Mouse (Mus musculus) MEL (cell line): ENCODE data around the gene Dusp22. TPM values are rescaled to one million over a fixed set of nuclear protein-coding genes. Genes with fewer than 3 reads are reported as not detected.

Experiments used
- DNase-seq: peaks from one replicate; pipeline ENCODE4 v3.0.0; 2011; ENCODE audit warnings: low read depth, low spot score
- H3K27ac ChIP-seq: 2 replicates; pipeline ENCODE4 v1.5.1; 2012; ENCODE audit warnings: low read depth, mild to moderate bottlenecking, control low read depth, low read length, moderate library complexity; ENCODE audit not compliant: control insufficient read depth
- H3K27me3 ChIP-seq, 2 experiments: fragments of 150-350 bp in 1 of 2; sonication (generic) in 1 of 2; 2 replicates each; pipeline ENCODE4 v1.6.1; 2012; ENCODE audit warnings: low read length in 2 of 2, mild to moderate bottlenecking in 2 of 2, improper control_type of control experiment in 1 of 2, moderate library complexity in 1 of 2; ENCODE audit not compliant: insufficient read depth in 2 of 2, control insufficient read depth in 1 of 2
- H3K36me3 ChIP-seq, 2 experiments: 2 replicates each; pipeline ENCODE4 v1.6.1; 2012 to 2014; ENCODE audit warnings: low read length in 2 of 2, improper control_type of control experiment in 1 of 2, inconsistent platforms in 1 of 2, mild to moderate bottlenecking in 1 of 2; ENCODE audit not compliant: insufficient read depth in 2 of 2, control insufficient read depth in 1 of 2
- H3K4me1 ChIP-seq, 2 experiments: fragments of 150-350 bp in 1 of 2; sonication (generic) in 1 of 2; 2 replicates each; pipeline ENCODE4 v1.6.1; 2012; ENCODE audit warnings: low read length in 2 of 2, improper control_type of control experiment in 1 of 2, mild to moderate bottlenecking in 1 of 2; ENCODE audit not compliant: insufficient read depth in 2 of 2, control insufficient read depth in 1 of 2
- H3K4me3 ChIP-seq, 2 experiments: fragments of 150-350 bp in 1 of 2; sonication (generic) in 1 of 2; 2 replicates each; pipeline ENCODE4 v1.5.1; 2012; ENCODE audit warnings: low read depth in 2 of 2, low read length in 2 of 2, mild to moderate bottlenecking in 2 of 2, moderate library complexity in 2 of 2, control low read depth in 1 of 2, improper control_type of control experiment in 1 of 2; ENCODE audit not compliant: control insufficient read depth in 1 of 2, insufficient read depth in 1 of 2
- H3K79me2 ChIP-seq: 2 replicates; pipeline ENCODE4 v1.6.1; 2012; ENCODE audit warnings: mild to moderate bottlenecking, low read length, moderate library complexity; ENCODE audit not compliant: control insufficient read depth, poor library complexity, insufficient read depth
- H3K9ac ChIP-seq: 2 replicates; pipeline ENCODE4 v1.6.1; 2012; ENCODE audit warnings: low read depth, mild to moderate bottlenecking, control low read depth, low read length, moderate library complexity; ENCODE audit not compliant: control insufficient read depth, poor library complexity, severe bottlenecking
- H3K9me3 ChIP-seq: fragments of 150-350 bp; sonication (generic); replicated peaks from 2 replicates; pipeline ENCODE4 v1.6.1; 2012; ENCODE audit warnings: mild to moderate bottlenecking, low read length, improper control_type of control experiment, moderate library complexity; ENCODE audit not compliant: insufficient read depth
- CHD1 ChIP-seq: IDR thresholded peaks from 2 replicates; pipeline ENCODE4 v1.6.1; 2012; ENCODE audit warnings: low read depth, mild to moderate bottlenecking, inconsistent platforms, low read length, improper control_type of control experiment
- ELF1 ChIP-seq: IDR thresholded peaks from 2 replicates; pipeline ENCODE4 v1.6.1; 2014; ENCODE audit warnings: low read depth, mild to moderate bottlenecking, inconsistent platforms, low read length, improper control_type of control experiment, moderate library complexity
- EP300 ChIP-seq, 2 experiments: IDR thresholded peaks; 2 replicates each; pipeline ENCODE4 v1.6.1; 2011; ENCODE audit warnings: improper control_type of control experiment in 2 of 2, low read length in 2 of 2, low read depth in 1 of 2, mild to moderate bottlenecking in 1 of 2
- ETS1 ChIP-seq: IDR thresholded peaks from 2 replicates; pipeline ENCODE4 v1.6.1; 2012; ENCODE audit warnings: low read depth, mild to moderate bottlenecking, inconsistent platforms, low read length, improper control_type of control experiment, moderate library complexity
- GABPA ChIP-seq: IDR thresholded peaks from 2 replicates; pipeline ENCODE4 v1.6.1; 2012; ENCODE audit warnings: low read depth, mild to moderate bottlenecking, inconsistent platforms, low read length, improper control_type of control experiment, moderate library complexity
- GATA1 ChIP-seq: IDR thresholded peaks from 2 replicates; pipeline ENCODE4 v1.6.1; 2011; ENCODE audit warnings: low read depth, low read length, improper control_type of control experiment
- HCFC1 ChIP-seq: IDR thresholded peaks from 2 replicates; pipeline ENCODE4 v1.6.1; 2012; ENCODE audit warnings: low read depth, mild to moderate bottlenecking, inconsistent platforms, low read length, improper control_type of control experiment, moderate library complexity
- JUND ChIP-seq: IDR thresholded peaks from 2 replicates; pipeline ENCODE4 v1.6.1; 2011; ENCODE audit warnings: low read depth, mild to moderate bottlenecking, improper control_type of control experiment, low read length
- KAT2A ChIP-seq: conservative IDR thresholded peaks from 2 replicates; pipeline ENCODE4 v1.6.1; 2012; ENCODE audit warnings: low read depth, low read length, improper control_type of control experiment, inconsistent platforms
- MAFK ChIP-seq: IDR thresholded peaks from 2 replicates; pipeline ENCODE4 v1.6.1; 2011; ENCODE audit warnings: low read depth, mild to moderate bottlenecking, low read length, improper control_type of control experiment, borderline replicate concordance
- MAX ChIP-seq: IDR thresholded peaks from 2 replicates; pipeline ENCODE4 v1.6.1; 2011; ENCODE audit warnings: low read length, improper control_type of control experiment
- MAZ ChIP-seq: IDR thresholded peaks from 2 replicates; pipeline ENCODE4 v1.6.1; 2012; ENCODE audit warnings: low read depth, mild to moderate bottlenecking, inconsistent platforms, low read length, improper control_type of control experiment
- NELFE ChIP-seq: IDR thresholded peaks from 2 replicates; pipeline ENCODE4 v1.6.1; 2011; ENCODE audit warnings: low read depth, low read length, improper control_type of control experiment
- POLR2AphosphoS2 ChIP-seq: IDR thresholded peaks from 2 replicates; pipeline ENCODE4 v1.6.1; 2011; ENCODE audit warnings: low read length, improper control_type of control experiment
- POLR2AphosphoS5 ChIP-seq: IDR thresholded peaks from 2 replicates; pipeline ENCODE4 v1.6.1; 2012; ENCODE audit warnings: low read depth, borderline replicate concordance, mild to moderate bottlenecking, inconsistent platforms, low read length, moderate library complexity, mixed read lengths
- RAD21 ChIP-seq: IDR thresholded peaks from 2 replicates; pipeline ENCODE4 v1.6.1; 2011; ENCODE audit warnings: mild to moderate bottlenecking, low read depth, low read length, improper control_type of control experiment
- SIN3A ChIP-seq: IDR thresholded peaks from 2 replicates; pipeline ENCODE4 v1.6.1; 2012; ENCODE audit warnings: low read length, improper control_type of control experiment, inconsistent platforms
- SMC3 ChIP-seq: IDR thresholded peaks from 2 replicates; pipeline ENCODE4 v1.6.1; 2011; ENCODE audit warnings: low read depth, low read length, improper control_type of control experiment
- TAL1 ChIP-seq: IDR thresholded peaks from 2 replicates; pipeline ENCODE4 v1.6.1; 2012; ENCODE audit warnings: mild to moderate bottlenecking, inconsistent platforms, low read length, moderate library complexity, mixed read lengths
- TBP ChIP-seq: IDR thresholded peaks from 2 replicates; pipeline ENCODE4 v1.8.0; 2011; ENCODE audit warnings: low read depth, low read length, improper control_type of control experiment
- UBTF ChIP-seq: IDR thresholded peaks from 2 replicates; pipeline ENCODE4 v1.6.1; 2012; ENCODE audit warnings: low read depth, mild to moderate bottlenecking, inconsistent platforms, low read length, improper control_type of control experiment, moderate library complexity, borderline replicate concordance; ENCODE audit not compliant: insufficient read depth
- USF1 ChIP-seq: IDR thresholded peaks from 2 replicates; pipeline ENCODE4 v1.6.1; 2014; ENCODE audit warnings: low read depth, mild to moderate bottlenecking, inconsistent platforms, low read length, improper control_type of control experiment, moderate library complexity
- USF2 ChIP-seq, 2 experiments: IDR thresholded peaks; 2 replicates each; pipeline ENCODE4 v1.6.1; 2011 to 2012; ENCODE audit warnings: improper control_type of control experiment in 2 of 2, low read length in 2 of 2, borderline replicate concordance in 1 of 2, inconsistent platforms in 1 of 2, low read depth in 1 of 2, mild to moderate bottlenecking in 1 of 2; ENCODE audit not compliant: insufficient read depth in 1 of 2
- ZC3H11A ChIP-seq: IDR thresholded peaks from 2 replicates; pipeline ENCODE4 v1.6.1; 2012; ENCODE audit warnings: low read depth, mild to moderate bottlenecking, inconsistent platforms, low read length, improper control_type of control experiment
- ZKSCAN1 ChIP-seq: IDR thresholded peaks from 2 replicates; pipeline ENCODE4 v1.6.1; 2012; ENCODE audit warnings: low read depth, mild to moderate bottlenecking, inconsistent platforms, low read length, improper control_type of control experiment, moderate library complexity
- ZMIZ1 ChIP-seq: IDR thresholded peaks from 2 replicates; pipeline ENCODE4 v1.6.1; 2012; ENCODE audit warnings: low read depth, mild to moderate bottlenecking, inconsistent platforms, low read length, improper control_type of control experiment, moderate library complexity
- ZNF384 ChIP-seq: IDR thresholded peaks from 2 replicates; pipeline ENCODE4 v1.6.1; 2012; ENCODE audit warnings: low read depth, mild to moderate bottlenecking, inconsistent platforms, low read length, improper control_type of control experiment
- polyA plus RNA-seq, 2 experiments: library from polyadenylated mRNA; stranded (reverse) in 1 of 2; unstranded in 1 of 2; fragments of >175 nt in 1 of 2; fragments of >200 nt in 1 of 2; gene quantifications; 2 replicates each; pipeline versions ENCODE4 v1.2.1 to v1.2.4; 2012; ENCODE audit warnings: low replicate concordance in 2 of 2, low read depth in 1 of 2; ENCODE audit not compliant: insufficient read length in 2 of 2, insufficient read depth in 1 of 2, missing spikeins in 1 of 2
- total RNA-seq: library from RNA; depleted of rRNA; stranded (reverse); fragments of 300-350 nt; gene quantifications from 2 replicates; pipeline ENCODE4 v1.2.3, GENCODE M21; 2012

The Dusp22 gene
- total and polyA plus RNA-seq, 3 experiments: not detected

DNA sequence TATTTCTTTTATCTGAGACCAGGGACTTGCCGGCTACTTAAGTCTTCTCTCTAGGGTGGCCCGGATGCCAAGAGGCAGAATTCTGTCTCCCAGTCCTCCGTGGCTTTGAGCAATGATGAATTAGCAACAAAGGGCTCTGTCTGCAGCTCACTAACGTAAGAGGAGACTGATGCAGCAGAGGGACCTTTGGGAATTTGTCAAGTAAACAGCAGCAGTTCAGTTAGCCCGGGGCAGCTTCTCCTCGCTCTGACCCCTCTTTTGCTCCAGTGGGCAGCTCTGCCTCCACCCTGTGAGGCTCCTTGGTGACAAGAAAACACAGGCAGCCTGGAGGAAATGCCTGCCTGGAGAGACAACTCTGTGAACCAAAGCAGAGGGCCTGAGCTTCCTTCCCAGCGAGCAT lies 62.8 kb downstream of the Dusp22 start:
- no peak for DNase-seq
- H3K36me3 ChIP-seq: no peaks in the 10 kb centered on the region
- no peaks in the 10 kb centered on the region for H3K9me3 ChIP-seq
- no peaks in the 10 kb centered on the region for H3K27me3 ChIP-seq
- no peaks in the 10 kb centered on the region for H3K4me1 ChIP-seq
- no peak overlapping the region for H3K4me3 ChIP-seq
- TF ChIP-seq TAL1 (no peak), POLR2AphosphoS2 (no peak), ETS1 (no peak), UBTF (no peak), SMC3 (no peak), USF1 (no peak)
- H3K27ac ChIP-seq: no peak overlapping the region
- no peaks in the 10 kb centered on the region for H3K79me2 ChIP-seq
- H3K9ac ChIP-seq: no peak overlapping the region

DNA sequence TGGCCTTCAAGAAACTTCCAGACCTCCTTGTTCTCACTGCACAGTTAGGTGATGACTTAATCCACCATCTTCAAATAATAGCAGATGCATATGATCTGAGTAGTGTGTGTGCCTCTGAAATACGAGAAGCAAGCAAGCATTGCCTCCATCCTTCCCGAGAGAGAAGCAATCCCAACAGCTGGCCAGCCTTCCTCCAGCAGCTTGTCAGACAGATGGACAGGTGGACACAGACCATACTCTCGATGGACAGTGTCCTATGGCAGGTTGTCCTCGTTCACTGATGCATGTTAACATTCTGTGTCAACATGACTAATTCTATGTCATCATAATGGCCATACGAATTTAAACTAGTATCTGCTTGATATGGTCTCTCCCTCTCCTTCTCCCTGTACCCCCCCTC lies 63.5 kb downstream of the Dusp22 start:
- Histone ChIP-seq H3K9me3 (no peaks in the 10 kb centered on the region), H3K27me3 (no peaks in the 10 kb centered on the region)

DNA sequence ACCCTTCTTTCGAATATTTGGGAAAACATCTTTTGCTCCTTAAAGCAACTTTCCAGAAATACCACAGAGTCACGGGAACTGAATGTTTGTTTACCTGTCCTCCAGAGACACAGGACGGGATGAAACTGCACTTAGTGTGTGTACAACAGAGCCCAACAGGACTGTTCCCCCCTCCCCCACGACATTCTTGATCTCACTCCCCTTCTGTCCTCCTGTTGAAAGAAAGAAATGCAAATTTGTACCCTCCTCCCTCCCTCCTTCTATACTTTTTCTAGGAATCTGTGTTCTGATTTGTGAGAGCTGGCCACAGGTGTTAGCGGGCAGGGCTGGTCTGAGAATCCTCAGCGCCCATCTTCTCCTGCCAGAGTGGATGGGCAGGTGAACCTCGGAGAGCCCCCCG lies 64.1 kb downstream of the Dusp22 start:
- H3K79me2 ChIP-seq: no peaks in the 10 kb centered on the region
- H3K9me3 ChIP-seq: no peaks in the 10 kb centered on the region
- no peaks in the 10 kb centered on the region for H3K4me1 ChIP-seq

More for the DNA sequence above, 63.5 kb downstream of the Dusp22 start:
- no peak overlapping the region for H3K9ac ChIP-seq
- no peak for TF ChIP-seq CHD1
- no peak for TF ChIP-seq GABPA
- no peak for TF ChIP-seq TAL1
- no peak for TF ChIP-seq ETS1
- TF ChIP-seq ZKSCAN1: no peak
- TF ChIP-seq EP300 (IDR thresholded peaks at IDR 0.05; ENCODE audit: low read depth in 1 of 2, low read length in 2 of 2): no peak
- no peak for TF ChIP-seq MAFK
- TF ChIP-seq ZNF384: no peak
- TF ChIP-seq USF1: no peak
- TF ChIP-seq, all 39 proteins: peak for 0
- no peak for DNase-seq
- no peaks in the 10 kb centered on the region for H3K4me1 ChIP-seq
- H3K4me3 ChIP-seq: no peak overlapping the region
- no peaks in the 10 kb centered on the region for H3K79me2 ChIP-seq
- H3K27ac ChIP-seq: no peak overlapping the region
- H3K36me3 ChIP-seq: no peaks in the 10 kb centered on the region

More for the DNA sequence above, 64.1 kb downstream of the Dusp22 start:
- Histone ChIP-seq H3K27ac (no peak overlapping the region), H3K36me3 (no peaks in the 10 kb centered on the region), H3K27me3 (no peaks in the 10 kb centered on the region), H3K9ac (no peak overlapping the region), H3K4me3 (no peak overlapping the region)
- no peak for DNase-seq
- TF ChIP-seq POLR2AphosphoS5: no peak
- TF ChIP-seq ZC3H11A: no peak
- TF ChIP-seq RAD21: no peak
- TF ChIP-seq USF1: no peak
- no peak for TF ChIP-seq UBTF
- no peak for TF ChIP-seq MAFK
- no peak for TF ChIP-seq JUND
- TF ChIP-seq GATA1: no peak
- TF ChIP-seq ELF1: no peak
- no peak for TF ChIP-seq USF2 (IDR thresholded peaks at IDR 0.05; ENCODE audit: borderline replicate concordance in 1 of 2, insufficient read depth in 1 of 2, low read depth in 1 of 2, low read length in 2 of 2)
- TF ChIP-seq SIN3A: no peak
- TF ChIP-seq MAZ: no peak
- TF ChIP-seq TBP: no peak
- no peak for TF ChIP-seq ZMIZ1
- TF ChIP-seq NELFE: no peak
- TF ChIP-seq HCFC1: no peak
- TF ChIP-seq KAT2A: no peak
- no peak for TF ChIP-seq EP300 (IDR thresholded peaks at IDR 0.05; ENCODE audit: low read depth in 1 of 2, low read length in 2 of 2)
- no peak for TF ChIP-seq MAX
